Mouse (Mus musculus): Measurements from ENCODE around the gene Reep1. TPM values are rescaled to one million over a fixed set of nuclear protein-coding genes. Genes with fewer than 3 reads are reported as not detected.
"Not testable (repeated sequence)": the region's sequence is repeated elsewhere in the genome, so short reads cannot be mapped to it uniquely, and the experiment has no call there.

The Reep1 gene
- polyA plus RNA-seq, 2 experiments = 1.9 to 3.0 TPM

- Histone ChIP-seq H3K9ac (replicated peaks) (no peak overlapping the region), H3K27me3 (ENCODE audit: control insufficient read depth, insufficient read depth, low read length) (no peaks in the 10 kb centered on the region), H3K4me2 (ENCODE audit: low read depth) (no peak overlapping the region), H3K27ac (no peak overlapping the region), H3K36me3 (replicated peaks; ENCODE audit: control insufficient read depth, insufficient read depth, low read depth) (no peaks in the 10 kb centered on the region; the same call in 1 of the 2 replicates), H3K9me3 (ENCODE audit: control insufficient read depth, low read length) (no peaks in the 10 kb centered on the region), H3K4me3 (ENCODE audit: insufficient read depth in 1 of 2, low read depth in 2 of 2, low read length in 2 of 2) (no peak overlapping the region), H3K4me1 (replicated peaks; ENCODE audit: control insufficient read depth in 2 of 2, insufficient read depth in 2 of 2, low read length in 1 of 2) (peaks cover 3 to 16% of the 10 kb centered on the region in 2 experiments; a peak in 3 of 4 replicates)
- TF ChIP-seq CTCF (IDR thresholded peaks at IDR 0.05; ENCODE audit: low read depth) = no peak
- DNase-seq (ENCODE audit: low read depth in 3 of 3, low spot score in 3 of 3) (no peak), ATAC-seq (ENCODE audit: insufficient read depth) (no peak)
Measured at GRCm38 (mm10) chr6:71839815-71840214, 132.5 kb downstream of the Reep1 start.

GRCm38 (mm10) chr6:71840597-71841290, 133.4 kb downstream of the Reep1 start:
- WGBS (ENCODE audit: insufficient replicate concordance) = 81% methylated on average over 1 of the region's 1 CpGs
- Histone ChIP-seq H3K27ac (no peak overlapping the region), H3K4me2 (ENCODE audit: low read depth) (no peak overlapping the region), H3K4me3 (ENCODE audit: insufficient read depth in 1 of 2, low read depth in 2 of 2, low read length in 2 of 2) (no peak overlapping the region), H3K4me1 (replicated peaks; ENCODE audit: control insufficient read depth in 2 of 2, insufficient read depth in 2 of 2, low read length in 1 of 2) (peaks cover 3 to 16% of the 10 kb centered on the region in 2 experiments; a peak in 3 of 4 replicates), H3K36me3 (replicated peaks; ENCODE audit: control insufficient read depth, insufficient read depth, low read depth) (peaks cover 7% of the 10 kb centered on the region), H3K9me3 (ENCODE audit: control insufficient read depth, low read length) (no peaks in the 10 kb centered on the region), H3K27me3 (ENCODE audit: control insufficient read depth, insufficient read depth, low read length) (no peaks in the 10 kb centered on the region), H3K9ac (replicated peaks) (no peak overlapping the region)
- TF ChIP-seq EP300 (IDR thresholded peaks at IDR 0.05; ENCODE audit: low read depth) = no peak
- TF ChIP-seq CTCF (IDR thresholded peaks at IDR 0.05; ENCODE audit: low read depth) = no peak
- DNase-seq (ENCODE audit: low read depth in 3 of 3, low spot score in 3 of 3) (no peak), ATAC-seq (ENCODE audit: insufficient read depth) (0 out of 2 replicates have a peak, but pooled peaks have one; percentile 53)

- 91% methylated on average over 6 of the region's 6 CpGs for WGBS (ENCODE audit: insufficient replicate concordance)
- not testable (repeated sequence) for H3K27ac ChIP-seq; H3K9me3 ChIP-seq (ENCODE audit: control insufficient read depth, low read length); H3K4me1 ChIP-seq (replicated peaks; ENCODE audit: control insufficient read depth in 2 of 2, insufficient read depth in 2 of 2, low read length in 1 of 2); H3K4me2 ChIP-seq (ENCODE audit: low read depth); H3K4me3 ChIP-seq (ENCODE audit: insufficient read depth in 1 of 2, low read depth in 2 of 2, low read length in 2 of 2); H3K27me3 ChIP-seq (ENCODE audit: control insufficient read depth, insufficient read depth, low read length); ATAC-seq (ENCODE audit: insufficient read depth); DNase-seq (ENCODE audit: low read depth in 3 of 3, low spot score in 3 of 3); H3K9ac ChIP-seq (replicated peaks)
- H3K36me3 ChIP-seq (replicated peaks; ENCODE audit: control insufficient read depth, insufficient read depth, low read depth) = peaks cover 23% of the 10 kb centered on the region
Measured at GRCm38 (mm10) chr6:71846906-71847305, 139.5 kb downstream of the Reep1 start.

Other genes with a start within 250 kb of the Reep1 start
- 3.8 and 5.0 TPM in 2 replicates for gene Rnf103, start 213.7 kb upstream of the Reep1 start, polyA plus RNA-seq (2012; rRNA removed)
- gene Rnf103, start 213.7 kb upstream of the Reep1 start, polyA plus RNA-seq (2014; fragmentation: Nextera tagmentation; extraction: Ambion mirVana) = 7.2 and 7.8 TPM in 2 replicates
- 16.2 and 21.9 TPM in 2 replicates for gene Chmp3, start 163.8 kb upstream of the Reep1 start, polyA plus RNA-seq (2012; rRNA removed)
- 34.3 and 35.6 TPM in 2 replicates for gene Chmp3, start 163.8 kb upstream of the Reep1 start, polyA plus RNA-seq (2014; fragmentation: Nextera tagmentation; extraction: Ambion mirVana)
- gene Kdm3a, start 74.6 kb upstream of the Reep1 start, polyA plus RNA-seq (2012; rRNA removed) = 8.8 and 11.8 TPM in 2 replicates
- 8.6 and 8.9 TPM in 2 replicates for gene Kdm3a, start 74.6 kb upstream of the Reep1 start, polyA plus RNA-seq (2014; fragmentation: Nextera tagmentation; extraction: Ambion mirVana)
- gene Mrpl35, start 119.4 kb downstream of the Reep1 start, polyA plus RNA-seq (2012; rRNA removed) = 6.0 and 11.6 TPM in 2 replicates
- 70.5 and 71.5 TPM in 2 replicates for gene Mrpl35, start 119.4 kb downstream of the Reep1 start, polyA plus RNA-seq (2014; fragmentation: Nextera tagmentation; extraction: Ambion mirVana)
- gene Immt, start 123.8 kb downstream of the Reep1 start, polyA plus RNA-seq (2012; rRNA removed) = 43.4 and 47.0 TPM in 2 replicates
- 132 and 133 TPM in 2 replicates for gene Immt, start 123.8 kb downstream of the Reep1 start, polyA plus RNA-seq (2014; fragmentation: Nextera tagmentation; extraction: Ambion mirVana)
- gene Ptcd3, start 201.2 kb downstream of the Reep1 start, polyA plus RNA-seq (2012; rRNA removed) = 20.1 and 29.4 TPM in 2 replicates
- gene Ptcd3, start 201.2 kb downstream of the Reep1 start, polyA plus RNA-seq (2014; fragmentation: Nextera tagmentation; extraction: Ambion mirVana) = 55.6 and 61.3 TPM in 2 replicates
- gene Polr1a, start 201.5 kb downstream of the Reep1 start, polyA plus RNA-seq (2012; rRNA removed) = 6.3 and 9.4 TPM in 2 replicates
- gene Polr1a, start 201.5 kb downstream of the Reep1 start, polyA plus RNA-seq (2014; fragmentation: Nextera tagmentation; extraction: Ambion mirVana) = 10.6 and 13.1 TPM in 2 replicates